Mouse (Mus musculus): ENCODE measurements around the gene Nhsl2.

GRCm38 (mm10) chrX:101847191-101847795 lies 1.9 kb upstream of the Nhsl2 start:
- TF ChIP-seq POLR2A (IDR thresholded peaks at IDR 0.05; ENCODE audit: insufficient read depth, low read length) (no peak), CTCF (IDR thresholded peaks at IDR 0.05; ENCODE audit: low read depth, low read length) (no peak), EP300 (IDR thresholded peaks at IDR 0.05; ENCODE audit: insufficient read depth, low read depth, low read length) (no peak)
